28 mouse cellular contexts compared by ENCODE assay signal in the genomic region with DNA sequence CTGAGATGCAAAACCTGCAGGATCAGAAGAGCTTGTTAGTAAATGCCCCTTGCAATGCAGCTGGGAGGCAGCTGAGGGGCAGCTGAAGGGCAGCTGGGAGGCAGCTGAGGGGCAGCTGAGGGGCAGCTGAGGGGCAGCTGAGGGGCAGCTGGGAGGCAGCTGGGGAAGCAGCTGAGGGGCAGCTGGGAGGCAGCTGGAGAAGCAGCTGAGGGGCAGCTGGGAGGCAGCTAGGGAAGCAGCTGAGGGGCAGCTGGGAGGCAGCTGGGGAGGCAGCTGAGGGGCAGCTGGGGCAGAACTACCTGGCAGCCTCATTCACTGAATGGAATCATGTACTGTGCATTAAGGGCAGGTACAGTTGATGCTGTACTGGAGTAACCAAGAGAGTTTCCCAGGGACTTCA. TPM values are rescaled to one million over a fixed set of nuclear protein-coding genes. Genes with fewer than 3 reads are reported as not detected.
DNase-seq lines count a peak whose midpoint lies in the region; ATAC-seq lines count a peak whose summit lies in the region.
"Had no signal": no experiment of that assay in that cellular context is flagged by ENCODE, and none has a peak within 500 bp of the region (broad histone marks: within the 10 kb centered on the region; RNA-seq: fewer than 3 reads in every experiment).

No protein-coding gene starts in this region.

- H3K4me1 ChIP-seq in heart, embryonic 10.5 days = peaks cover 10% of the 10 kb centered on the region
- H3K4me1 ChIP-seq in limb, embryonic 12.5 days (replicated peaks) = peaks cover 7% of the 10 kb centered on the region; the same call in 1 of the 2 replicates
- H3K4me1 ChIP-seq in limb, embryonic 10.5 days = peaks cover 14% of the 10 kb centered on the region; the same call in 1 of the 2 replicates
- no peaks in the 10 kb centered on the region for H3K4me1 ChIP-seq in midbrain, embryonic 14.5 days (ENCODE audit: control insufficient read depth, insufficient read depth, low read length)
- H3K4me1 ChIP-seq in midbrain, embryonic 15.5 days = no peaks in the 10 kb centered on the region
- H3K4me1 ChIP-seq: embryonic facial prominence, embryonic 13.5 days; forebrain, embryonic 15.5 days; intestine, embryonic 15.5 days; lung, embryonic 15.5 days; megakaryocyte, embryonic 14.5 days; neural tube, embryonic 12.5 days had no signal

- no peak for ATAC-seq in limb, embryonic 12.5 days (ENCODE audit: insufficient number of reproducible peaks, insufficient read depth, low FRiP score, low TSS enrichment, low read depth)
- no peak for ATAC-seq in midbrain, embryonic 14.5 days (ENCODE audit: low FRiP score, low TSS enrichment)
- no peak for ATAC-seq in midbrain, embryonic 15.5 days (replicated peaks)
- ATAC-seq in erythroid progenitor cell, adult 5-6 weeks (replicated peaks; ENCODE audit: low FRiP score, poor library complexity, severe bottlenecking) = no peak
- ATAC-seq: forebrain, embryonic 15.5 days; hindbrain, embryonic 16.5 days; intestine, embryonic 15.5 days had no signal

- no peaks in the 10 kb centered on the region; the same call in 1 of the 2 replicates for H3K9me3 ChIP-seq in heart, embryonic 10.5 days
- H3K9me3 ChIP-seq in limb, embryonic 12.5 days = peaks cover 3% of the 10 kb centered on the region; the same call in 1 of the 2 replicates
- H3K9me3 ChIP-seq in limb, embryonic 10.5 days (replicated peaks) = no peaks in the 10 kb centered on the region
- peaks cover 3% of the 10 kb centered on the region for H3K9me3 ChIP-seq in midbrain, embryonic 14.5 days (ENCODE audit: control insufficient read depth, low read length)
- H3K9me3 ChIP-seq in midbrain, embryonic 15.5 days = no peaks in the 10 kb centered on the region
- H3K9me3 ChIP-seq: embryonic facial prominence, embryonic 13.5 days; forebrain, embryonic 15.5 days; intestine, embryonic 15.5 days; lung, embryonic 15.5 days had no signal

- no peak overlapping the region for H3K4me2 ChIP-seq in limb, embryonic 12.5 days
- H3K4me2 ChIP-seq in midbrain, embryonic 14.5 days (ENCODE audit: low read length) = no peak overlapping the region
- H3K4me2 ChIP-seq in midbrain, embryonic 15.5 days = no peak overlapping the region
- H3K4me2 ChIP-seq: embryonic facial prominence, embryonic 13.5 days; forebrain, embryonic 15.5 days; heart, embryonic 11.5 days; intestine, embryonic 15.5 days; limb, embryonic 13.5 days; liver, embryonic 11.5 days; lung, embryonic 15.5 days; neural tube, embryonic 12.5 days had no signal

- H3K27ac ChIP-seq in heart, embryonic 10.5 days = 0 out of 2 replicates have a peak overlapping the region, but pooled peaks have one; percentile 47
- H3K27ac ChIP-seq in limb, embryonic 12.5 days = peak overlapping the region; percentile 24; the same call in 1 of the 2 replicates
- H3K27ac ChIP-seq in limb, embryonic 10.5 days = no peak overlapping the region
- 0 out of 2 replicates have a peak overlapping the region, but pooled peaks have one; percentile 2 for H3K27ac ChIP-seq in midbrain, embryonic 14.5 days (replicated peaks; ENCODE audit: low read depth, low read length)
- H3K27ac ChIP-seq in midbrain, embryonic 15.5 days = no peak overlapping the region
- H3K27ac ChIP-seq: embryonic facial prominence, embryonic 13.5 days; forebrain, embryonic 15.5 days; intestine, embryonic 15.5 days; limb, embryonic 13.5 days; lung, embryonic 15.5 days; neural tube, embryonic 12.5 days had no signal

- H3K36me3 ChIP-seq in heart, embryonic 10.5 days = no peaks in the 10 kb centered on the region
- no peaks in the 10 kb centered on the region for H3K36me3 ChIP-seq in limb, embryonic 12.5 days
- H3K36me3 ChIP-seq in limb, embryonic 10.5 days = no peaks in the 10 kb centered on the region
- no peaks in the 10 kb centered on the region for H3K36me3 ChIP-seq in midbrain, embryonic 14.5 days (ENCODE audit: control insufficient read depth, insufficient read depth, low read length)
- H3K36me3 ChIP-seq in midbrain, embryonic 15.5 days (replicated peaks) = no peaks in the 10 kb centered on the region
- H3K36me3 ChIP-seq: embryonic facial prominence, embryonic 13.5 days; forebrain, embryonic 15.5 days; intestine, embryonic 15.5 days; limb, embryonic 13.5 days; lung, embryonic 15.5 days; neural tube, embryonic 12.5 days had no signal

- H3K9ac ChIP-seq in limb, embryonic 12.5 days (replicated peaks) = no peak overlapping the region
- H3K9ac ChIP-seq in midbrain, embryonic 14.5 days (replicated peaks; ENCODE audit: low read length) = no peak overlapping the region
- H3K9ac ChIP-seq in midbrain, embryonic 15.5 days = no peak overlapping the region
- H3K9ac ChIP-seq: embryonic facial prominence, embryonic 13.5 days; forebrain, embryonic 15.5 days; intestine, embryonic 15.5 days; limb, embryonic 13.5 days; lung, embryonic 15.5 days; neural tube, embryonic 12.5 days had no signal

- no peak overlapping the region for H3K4me3 ChIP-seq in heart, embryonic 10.5 days
- no peak overlapping the region for H3K4me3 ChIP-seq in limb, embryonic 12.5 days (replicated peaks)
- no peak overlapping the region for H3K4me3 ChIP-seq in limb, embryonic 10.5 days
- H3K4me3 ChIP-seq in midbrain, embryonic 14.5 days (replicated peaks; ENCODE audit: low read depth, low read length) = no peak overlapping the region
- H3K4me3 ChIP-seq in midbrain, embryonic 15.5 days = no peak overlapping the region
- H3K4me3 ChIP-seq: embryonic facial prominence, embryonic 13.5 days; forebrain, embryonic 15.5 days; intestine, embryonic 15.5 days; limb, embryonic 13.5 days; lung, embryonic 15.5 days; megakaryocyte, embryonic 14.5 days; neural tube, embryonic 12.5 days had no signal

- DNase-seq in heart, embryonic 10.5 days (ENCODE audit: low spot score) = no peak
- DNase-seq in heart, postnatal 25 days (ENCODE audit: low spot score) = no peak
- no peak for DNase-seq in limb, embryonic 10.5 days (ENCODE audit: low spot score)
- DNase-seq in midbrain, embryonic 14.5 days = no peak
- DNase-seq: adrenal gland, postnatal 25 days; cerebellum, adult 18-20 months; cerebellum, postnatal 10 days; gastrocnemius, postnatal 25 days; heart, adult 11 months; heart, postnatal 4 days; lung, postnatal 4 days; thymus, adult 2 months; thymus, postnatal 36 days had no signal

- intact Hi-C loops in heart, postnatal 25 days (cut with DNase I) = no loop called here

- no peaks in the 10 kb centered on the region for H3K27me3 ChIP-seq in heart, embryonic 10.5 days (ENCODE audit: insufficient read depth, poor library complexity, severe bottlenecking)
- no peaks in the 10 kb centered on the region for H3K27me3 ChIP-seq in limb, embryonic 12.5 days
- no peaks in the 10 kb centered on the region for H3K27me3 ChIP-seq in limb, embryonic 10.5 days (ENCODE audit: low read depth, poor library complexity, severe bottlenecking)
- no peaks in the 10 kb centered on the region for H3K27me3 ChIP-seq in midbrain, embryonic 14.5 days (ENCODE audit: control insufficient read depth, insufficient read depth, low read length)
- no peaks in the 10 kb centered on the region for H3K27me3 ChIP-seq in midbrain, embryonic 15.5 days (replicated peaks)
- H3K27me3 ChIP-seq: embryonic facial prominence, embryonic 13.5 days; forebrain, embryonic 15.5 days; intestine, embryonic 15.5 days; limb, embryonic 13.5 days; lung, embryonic 15.5 days; neural tube, embryonic 12.5 days had no signal

RNA-seq across cellular contexts. Expression of a gene that starts 46.0 kb away (rescaled TPM):
- 11.2 and 12.5 TPM in 2 replicates for polyA plus RNA-seq in heart, embryonic 10.5 days (2016; fragmentation: Nextera tagmentation; extraction: Ambion mirVana)
- not detected for total RNA-seq in heart, postnatal 25 days (2021)
- 0.64 TPM in 1 of 2 replicates, not detected in the other for polyA plus RNA-seq in limb, embryonic 12.5 days (2016; fragmentation: Nextera tagmentation; extraction: Ambion mirVana)
- 0.68 and 0.86 TPM in 2 replicates for polyA plus RNA-seq in limb, embryonic 10.5 days (2016; fragmentation: Nextera tagmentation; extraction: Ambion mirVana)
- polyA plus RNA-seq in midbrain, embryonic 14.5 days (2014; fragmentation: Nextera tagmentation; extraction: Ambion mirVana) = 29.1 and 37.5 TPM in 2 replicates
- 26.2 and 32.5 TPM in 2 replicates for polyA plus RNA-seq in midbrain, embryonic 15.5 days (2015; fragmentation: Nextera tagmentation; extraction: Ambion mirVana)
- total RNA-seq in erythroid progenitor cell, adult 5-6 weeks (2015; ENCODE audit: low replicate concordance) = not detected in 2 replicates
- not detected in 2 replicates for total RNA-seq in erythroid progenitor cell, adult 5-6 weeks (2017; ENCODE audit: low replicate concordance)
- total RNA-seq: adrenal gland, postnatal 25 days; common myeloid progenitor, adult 5-6 weeks; gastrocnemius, adult 18-20 months had no signal

Comparison
In these comparisons a context has a peak if more than half of its experiments do, and no peak if none do; other contexts are left out.
1. H3K27ac ChIP-seq: peak in heart, embryonic 10.5 days (single experiment), limb, embryonic 12.5 days (single experiment) and midbrain, embryonic 14.5 days (single experiment); none in limb, embryonic 10.5 days (single experiment) and midbrain, embryonic 15.5 days (single experiment).